Mouse (Mus musculus): ENCODE data around the gene Tnni3. TPM values are rescaled to one million over a fixed set of nuclear protein-coding genes. Genes with fewer than 3 reads are reported as not detected.
A peak's percentile ranks its signal among the peaks of the same experiment; 100 is the strongest.

Tnni3 gene
- polyA plus RNA-seq, 1 experiment from 2014 or later, result 1.8 TPM

GRCm38 (mm10) chr7:4503858-4504257, 20.2 kb downstream of the Tnni3 start:
- Histone ChIP-seq H3K27ac (replicated peaks) (no peak overlapping the region), H3K9me3 (replicated peaks) (no peaks in the 10 kb centered on the region), H3K4me2 (no peak overlapping the region), H3K4me3 (replicated peaks) (no peak overlapping the region), H3K36me3 (no peaks in the 10 kb centered on the region), H3K9ac (replicated peaks) (no peak overlapping the region), H3K27me3 (replicated peaks) (peaks cover 2% of the 10 kb centered on the region; the same call in 1 of the 2 replicates), H3K4me1 (peaks cover 30% of the 10 kb centered on the region)
- 89% methylated on average over 5 of the region's 5 CpGs for WGBS
- no peak for ATAC-seq (ENCODE audit: low FRiP score)

- Histone ChIP-seq H3K4me3 (replicated peaks) (0 out of 2 replicates have a peak overlapping the region, but pooled peaks have one; percentile 64), H3K36me3 (no peaks in the 10 kb centered on the region), H3K27me3 (replicated peaks) (no peaks in the 10 kb centered on the region), H3K4me1 (peaks cover 37% of the 10 kb centered on the region), H3K9me3 (replicated peaks) (no peaks in the 10 kb centered on the region), H3K27ac (replicated peaks) (no peak overlapping the region), H3K4me2 (peak overlapping the region; percentile 72), H3K9ac (replicated peaks) (no peak overlapping the region)
- 80% methylated on average over 4 of the region's 4 CpGs for WGBS
- no peak for ATAC-seq (ENCODE audit: low FRiP score)
These were observed 20.9 kb downstream of the Tnni3 start for GRCm38 (mm10) chr7:4503100-4503499.

DNA sequence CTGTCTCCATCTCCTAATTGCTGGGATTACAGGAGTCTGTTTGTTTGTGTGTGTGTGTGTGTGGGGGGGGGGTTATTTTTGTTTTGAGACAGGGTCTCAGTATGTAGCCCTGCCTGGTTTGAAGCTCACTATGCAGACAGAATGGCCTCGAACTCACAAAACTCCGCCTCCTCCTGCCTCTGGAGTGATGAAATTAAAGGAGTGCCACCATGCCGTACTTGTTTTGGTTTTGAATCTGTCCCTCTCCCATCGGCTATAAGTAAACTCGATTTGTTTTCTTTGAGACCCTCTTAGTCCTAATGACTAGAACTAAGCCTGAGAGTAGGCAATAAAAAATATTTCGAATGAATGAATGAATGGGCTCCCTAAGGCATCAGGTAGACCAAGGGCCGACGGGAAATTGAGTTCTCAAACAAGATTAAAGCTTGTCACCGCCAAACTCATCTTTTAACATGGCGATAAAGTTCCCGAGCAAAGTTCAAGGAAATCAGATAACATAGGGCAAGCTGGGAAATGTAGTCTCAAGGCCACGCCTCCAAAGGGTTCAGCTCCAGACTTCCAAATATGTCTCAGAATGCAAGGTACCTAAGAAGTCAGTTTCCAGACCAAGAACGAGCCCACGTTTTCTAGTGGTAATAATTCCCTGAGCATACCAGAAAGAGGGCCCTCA, 21.5 kb downstream of the Tnni3 start:
- 10% methylated on average over 14 of the region's 14 CpGs for WGBS
- H3K4me3 ChIP-seq (replicated peaks), result peak overlapping the region; percentile 64
- H3K4me1 ChIP-seq, result peaks cover 41% of the 10 kb centered on the region
- peak; percentile 9; the same call in 1 of the 2 replicates for ATAC-seq (ENCODE audit: low FRiP score)
- peak overlapping the region; percentile 91 for H3K27ac ChIP-seq (replicated peaks)
- H3K4me2 ChIP-seq, result peak overlapping the region; percentile 72
- H3K9me3 ChIP-seq (replicated peaks), result no peaks in the 10 kb centered on the region
- no peaks in the 10 kb centered on the region for H3K27me3 ChIP-seq (replicated peaks)
- 0 out of 2 replicates have a peak, but pooled peaks cover under 1% of the 10 kb centered on the region for H3K36me3 ChIP-seq
- H3K9ac ChIP-seq (replicated peaks), result peak overlapping the region; percentile 75

DNA sequence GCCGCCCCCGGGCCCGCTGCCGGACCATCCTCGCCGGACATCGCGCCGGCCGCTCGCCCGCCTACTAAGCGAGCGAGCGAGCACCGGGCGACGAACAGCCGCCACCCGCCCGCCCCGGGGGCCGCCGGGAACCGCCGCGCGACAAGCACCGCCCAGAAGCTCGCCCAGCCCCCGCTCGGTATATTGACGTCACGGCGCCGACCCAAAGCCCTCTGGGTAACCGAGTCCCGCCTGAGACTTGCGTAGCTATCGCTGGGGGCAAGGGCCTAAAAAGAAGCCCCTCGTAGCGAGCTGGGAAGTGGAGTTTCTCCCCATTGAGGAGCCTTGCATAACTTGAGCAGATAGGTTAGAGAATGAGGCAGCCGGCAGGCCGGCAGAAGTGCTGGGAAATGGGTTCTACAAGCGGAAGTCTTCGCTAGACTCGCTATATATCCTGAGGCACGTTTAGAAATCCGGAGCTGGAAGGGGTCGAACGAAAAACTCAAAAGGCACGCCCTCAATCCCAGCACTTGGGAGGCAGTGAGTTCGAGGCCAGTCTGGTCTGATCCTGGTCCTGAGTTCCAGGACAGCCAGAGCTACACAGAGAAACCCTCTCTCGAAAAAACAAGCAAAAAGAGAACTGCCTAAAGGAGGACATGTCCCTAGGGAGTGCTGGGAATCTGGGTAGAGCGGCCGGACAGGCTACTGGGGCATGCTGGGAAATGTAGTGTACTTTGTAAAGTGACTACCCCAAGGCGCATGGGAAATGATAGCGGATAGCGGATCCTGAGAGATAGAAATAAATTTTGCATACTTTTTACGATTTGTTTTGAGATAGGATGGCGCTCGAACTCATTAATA, 22.3 kb downstream of the Tnni3 start, which contains the start of gene Ppp1r12c:
TSS of gene Ppp1r12c (minus strand) at position 123 of the 840 bp plus-strand sequence.
- WGBS, result under 1% methylated on average over 56 of the region's 62 CpGs

DNA sequence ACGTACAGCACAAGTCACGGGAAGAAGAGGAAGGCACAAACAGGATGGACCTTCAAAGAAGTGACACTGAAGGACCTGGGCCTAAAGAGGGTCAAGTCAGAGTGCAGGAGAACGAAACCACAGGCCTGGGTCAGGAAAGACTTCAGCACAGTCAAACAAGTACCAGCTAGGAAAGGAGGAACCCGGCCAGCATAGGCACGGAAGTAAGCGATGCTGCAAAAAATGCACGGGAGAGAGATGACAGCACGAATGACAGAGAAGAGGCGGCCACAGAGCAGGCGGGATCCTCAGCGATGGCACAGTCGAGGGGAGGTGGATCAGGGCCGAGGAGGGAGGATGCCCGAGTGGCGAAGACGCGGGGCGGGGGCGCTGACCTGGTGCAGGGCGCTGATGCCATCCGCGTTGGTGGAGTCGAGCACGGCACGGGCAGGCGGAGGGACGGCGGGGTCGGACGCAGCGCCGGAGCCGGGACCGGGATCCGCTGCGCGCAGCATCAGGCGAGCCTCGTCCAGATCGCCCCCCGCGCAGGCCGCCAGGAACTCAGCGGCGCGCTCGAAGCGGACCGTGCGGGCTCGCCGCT, 23.0 kb downstream of the Tnni3 start:
- Histone ChIP-seq H3K4me2 (peak overlapping the region; percentile 72), H3K9me3 (replicated peaks) (no peaks in the 10 kb centered on the region), H3K27me3 (replicated peaks) (no peaks in the 10 kb centered on the region), H3K36me3 (peaks cover 15% of the 10 kb centered on the region; the same call in 1 of the 2 replicates), H3K27ac (replicated peaks) (peak overlapping the region; percentile 91), H3K9ac (replicated peaks) (peak overlapping the region; percentile 75), H3K4me1 (peaks cover 45% of the 10 kb centered on the region), H3K4me3 (replicated peaks) (peak overlapping the region; percentile 64)
- ATAC-seq (ENCODE audit: low FRiP score), result peak; percentile 49
- under 1% methylated on average over 49 of the region's 52 CpGs for WGBS

More for the DNA sequence above, 22.3 kb downstream of the Tnni3 start, which contains the start of gene Ppp1r12c:
- peak within 1 kb of the TSS; percentile 72 for H3K4me2 ChIP-seq
- peaks cover 9% of the 10 kb centered on the region; the same call in 1 of the 2 replicates for H3K36me3 ChIP-seq
- H3K27ac ChIP-seq (replicated peaks), result peak within 1 kb of the TSS; percentile 91
- ATAC-seq (ENCODE audit: low FRiP score), result peak; percentile 94
- no peaks in the 10 kb centered on the region for H3K27me3 ChIP-seq (replicated peaks)
- peak within 1 kb of the TSS; percentile 75 for H3K9ac ChIP-seq (replicated peaks)
- H3K9me3 ChIP-seq (replicated peaks), result no peaks in the 10 kb centered on the region
- H3K4me3 ChIP-seq (replicated peaks), result peak within 1 kb of the TSS; percentile 64
- peaks cover 45% of the 10 kb centered on the region for H3K4me1 ChIP-seq

DNA sequence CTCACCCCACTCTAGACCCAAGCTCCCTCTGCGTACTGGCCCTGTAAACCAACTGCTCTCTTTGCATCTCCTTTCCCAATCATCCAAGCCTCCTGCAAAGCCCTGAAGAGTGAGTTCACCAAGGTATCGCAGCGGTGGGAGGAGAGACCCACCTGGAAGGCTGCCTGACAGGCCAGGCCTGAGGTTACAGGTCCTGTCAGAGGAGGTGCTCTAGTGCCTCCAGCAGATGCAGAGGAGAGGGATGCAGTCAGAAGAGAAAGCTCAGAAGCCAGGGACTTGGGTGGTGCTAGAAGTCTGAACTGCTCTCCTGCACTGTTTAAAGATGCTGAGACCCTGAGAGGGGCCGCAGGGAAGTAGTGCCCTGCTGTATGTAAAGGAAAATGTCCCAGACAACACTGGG, 25.0 kb downstream of the Tnni3 start:
- Histone ChIP-seq H3K27ac (replicated peaks) (no peak overlapping the region), H3K36me3 (peaks cover 35% of the 10 kb centered on the region), H3K4me3 (replicated peaks) (no peak overlapping the region), H3K9ac (replicated peaks) (peak overlapping the region; percentile 21), H3K9me3 (replicated peaks) (no peaks in the 10 kb centered on the region), H3K4me2 (peak overlapping the region; percentile 72), H3K4me1 (peaks cover 45% of the 10 kb centered on the region), H3K27me3 (replicated peaks) (no peaks in the 10 kb centered on the region)
- WGBS, result 89% methylated on average over 4 of the region's 4 CpGs
- ATAC-seq (ENCODE audit: low FRiP score), result no peak

DNA sequence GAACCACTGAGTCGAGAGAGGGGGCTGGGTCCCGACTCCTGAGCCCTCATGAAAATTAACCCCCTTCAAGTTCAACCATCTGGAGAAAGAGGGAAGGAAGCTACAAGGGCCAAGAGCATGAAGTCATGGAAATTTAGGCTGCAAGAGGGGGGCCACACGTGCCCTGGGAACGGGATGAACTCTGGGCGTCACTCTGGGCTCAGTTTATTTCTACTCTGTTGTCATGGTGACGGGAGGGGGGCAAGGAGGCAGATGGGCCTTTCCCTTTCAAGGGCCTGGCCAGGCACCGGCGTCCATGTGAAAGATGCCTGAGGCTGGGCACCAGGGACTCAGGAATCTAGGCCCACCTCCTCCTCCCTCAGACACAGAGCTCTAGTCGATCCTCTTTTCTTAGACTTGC, 25.8 kb downstream of the Tnni3 start:
- Histone ChIP-seq H3K9ac (replicated peaks) (peak overlapping the region; percentile 28; the same call in 1 of the 2 replicates), H3K4me1 (peaks cover 45% of the 10 kb centered on the region), H3K27ac (replicated peaks) (peak overlapping the region; percentile 58), H3K9me3 (replicated peaks) (no peaks in the 10 kb centered on the region), H3K4me3 (replicated peaks) (no peak overlapping the region; the same call in 1 of the 2 replicates), H3K4me2 (peak overlapping the region; percentile 72), H3K36me3 (peaks cover 38% of the 10 kb centered on the region), H3K27me3 (replicated peaks) (no peaks in the 10 kb centered on the region)
- 5% methylated on average over 9 of the region's 9 CpGs for WGBS
- no peak for ATAC-seq (ENCODE audit: low FRiP score)

- H3K4me3 ChIP-seq (replicated peaks), result no peak overlapping the region
- no peak for ATAC-seq (ENCODE audit: low FRiP score)
- H3K27ac ChIP-seq (replicated peaks), result 0 out of 2 replicates have a peak overlapping the region, but pooled peaks have one; percentile 58
- peaks cover 43% of the 10 kb centered on the region for H3K36me3 ChIP-seq
- peaks cover 45% of the 10 kb centered on the region for H3K4me1 ChIP-seq
- 90% methylated on average over 9 of the region's 9 CpGs for WGBS
- no peak overlapping the region for H3K4me2 ChIP-seq
- no peaks in the 10 kb centered on the region for H3K27me3 ChIP-seq (replicated peaks)
- no peaks in the 10 kb centered on the region for H3K9me3 ChIP-seq (replicated peaks)
- H3K9ac ChIP-seq (replicated peaks), result no peak overlapping the region
These were observed 26.6 kb downstream of the Tnni3 start for GRCm38 (mm10) chr7:4497271-4497903.

DNA sequence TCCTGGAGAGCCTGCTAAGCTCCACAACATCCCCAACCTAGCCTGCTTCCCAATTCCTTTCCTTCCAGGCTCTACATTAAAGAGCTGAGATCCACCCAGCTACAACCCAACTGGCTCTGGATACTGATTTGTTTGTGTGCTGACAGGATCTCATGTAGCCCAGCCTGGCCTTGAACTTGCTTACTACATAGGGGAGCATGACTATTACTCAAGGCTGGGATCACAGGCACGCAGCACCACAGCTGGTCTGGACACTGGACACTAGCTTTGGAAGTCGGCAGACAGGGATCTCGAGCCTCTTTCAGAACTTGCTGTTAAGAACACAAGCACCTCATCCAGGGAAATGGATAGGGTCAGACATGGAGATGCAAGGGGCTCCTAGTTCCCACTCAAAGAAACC, 27.6 kb downstream of the Tnni3 start:
- peaks cover 43% of the 10 kb centered on the region for H3K36me3 ChIP-seq
- ATAC-seq (ENCODE audit: low FRiP score), result no peak
- 95% methylated on average over 3 of the region's 3 CpGs for WGBS

GRCm38 (mm10) chr7:4493991-4494390, 30.0 kb downstream of the Tnni3 start:
- Histone ChIP-seq H3K27ac (replicated peaks) (no peak overlapping the region), H3K36me3 (peaks cover 52% of the 10 kb centered on the region), H3K9me3 (replicated peaks) (no peaks in the 10 kb centered on the region), H3K9ac (replicated peaks) (no peak overlapping the region), H3K4me1 (peaks cover 27% of the 10 kb centered on the region), H3K27me3 (replicated peaks) (no peaks in the 10 kb centered on the region), H3K4me2 (no peak overlapping the region), H3K4me3 (replicated peaks) (no peak overlapping the region)
- ATAC-seq (ENCODE audit: low FRiP score), result no peak
- WGBS, result 86% methylated on average over 1 of the region's 1 CpGs

More for the DNA sequence above, 27.6 kb downstream of the Tnni3 start:
- H3K4me2 ChIP-seq, result no peak overlapping the region
- no peak overlapping the region for H3K27ac ChIP-seq (replicated peaks)
- H3K9me3 ChIP-seq (replicated peaks), result no peaks in the 10 kb centered on the region
- no peak overlapping the region for H3K4me3 ChIP-seq (replicated peaks)
- peaks cover 43% of the 10 kb centered on the region for H3K4me1 ChIP-seq
- no peaks in the 10 kb centered on the region for H3K27me3 ChIP-seq (replicated peaks)
- H3K9ac ChIP-seq (replicated peaks), result no peak overlapping the region

Measured in neural tube, embryonic 15.5 days (tissue).